Mouse (Mus musculus) v-Abl transformed pro-B cells (cell line): Measurements from ENCODE around the gene Iqgap3.

Source experiments
- in situ Hi-C, 2 experiments: fragments of 400-800 bp; cut with MboI; formaldehyde crosslinking; loops; one replicate each; pipeline ENCODE4 v1.15.1; 2025; ENCODE audit not compliant: unreplicated experiment in 2 of 2

Gene Iqgap3

GRCm38 (mm10) chr3:88147444-88147843 lies 65.7 kb downstream of the Iqgap3 start:
- in situ Hi-C loops = no loop called here

GRCm38 (mm10) chr3:88147866-88148265 lies 66.1 kb downstream of the Iqgap3 start:
- in situ Hi-C loops = no loop called here

- in situ Hi-C loops = no loop called here
Measured at GRCm38 (mm10) chr3:88148354-88148753, 66.6 kb downstream of the Iqgap3 start.

GRCm38 (mm10) chr3:88148776-88149509 lies 67.2 kb downstream of the Iqgap3 start:
- in situ Hi-C loops = no loop called here

GRCm38 (mm10) chr3:88149510-88149974 lies 67.8 kb downstream of the Iqgap3 start:
- in situ Hi-C loops = no loop called here

- in situ Hi-C loops = no loop called here
Measured at GRCm38 (mm10) chr3:88150061-88150998, 68.6 kb downstream of the Iqgap3 start.

- in situ Hi-C loops = no loop called here
Measured at GRCm38 (mm10) chr3:88150999-88151364, 69.2 kb downstream of the Iqgap3 start.

GRCm38 (mm10) chr3:88152056-88152455 lies 70.3 kb downstream of the Iqgap3 start:
- in situ Hi-C loops = no loop called here

GRCm38 (mm10) chr3:88153290-88154011 lies 71.7 kb downstream of the Iqgap3 start:
- in situ Hi-C loops = no loop called here

- in situ Hi-C loops = no loop called here
Measured at GRCm38 (mm10) chr3:88154236-88154635, 72.5 kb downstream of the Iqgap3 start.

GRCm38 (mm10) chr3:88156817-88157216 lies 75.0 kb downstream of the Iqgap3 start:
- in situ Hi-C loops = no loop called here

- in situ Hi-C loops = no loop called here
Measured at GRCm38 (mm10) chr3:88157771-88158597, 76.2 kb downstream of the Iqgap3 start.

GRCm38 (mm10) chr3:88158991-88159390 lies 77.2 kb downstream of the Iqgap3 start:
- in situ Hi-C loops = no loop called here

- in situ Hi-C loops = no loop called here
Measured at GRCm38 (mm10) chr3:88160856-88161255, 79.1 kb downstream of the Iqgap3 start.

GRCm38 (mm10) chr3:88162259-88162658 lies 80.5 kb downstream of the Iqgap3 start:
- in situ Hi-C loops = no loop called here

GRCm38 (mm10) chr3:88162811-88163210 lies 81.0 kb downstream of the Iqgap3 start:
- in situ Hi-C loops = no loop called here

- in situ Hi-C loops = no loop called here
Measured at GRCm38 (mm10) chr3:88163847-88164246, 82.1 kb downstream of the Iqgap3 start.

GRCm38 (mm10) chr3:88164263-88164662 lies 82.5 kb downstream of the Iqgap3 start:
- in situ Hi-C loops = no loop called here

GRCm38 (mm10) chr3:88166056-88166455 lies 84.3 kb downstream of the Iqgap3 start:
- in situ Hi-C loops = no loop called here

- in situ Hi-C loops = loop anchor here (5.0 kb wide), 2 partner anchors 38 to 83 kb away; no protein-coding TSS in a partner anchor
Measured at GRCm38 (mm10) chr3:88170361-88170760, 88.6 kb downstream of the Iqgap3 start.
